Mouse (Mus musculus) midbrain, postnatal 0 days (tissue): Measurements from ENCODE around the gene Hsh2d. TPM values are rescaled to one million over a fixed set of nuclear protein-coding genes. Genes with fewer than 3 reads are reported as not detected.

Experiments
- ATAC-seq: fragments of 200-750 bp; cut with Nextera tagmentation; 2 replicates; pipeline ENCODE4 v1.8.0; 2017; ENCODE audit warnings: moderate number of reproducible peaks, mild to moderate bottlenecking, moderate TSS enrichment, moderate library complexity; ENCODE audit not compliant: low FRiP score
- DNase-seq: peaks from one replicate; pipeline ENCODE4 v3.0.0-alpha.2; 2015; ENCODE audit warnings: low spot score
- H3K27ac ChIP-seq: fragments of 300-500 bp; sonication (generic); 2 replicates; pipeline ENCODE4 v1.5.1; 2014; ENCODE audit warnings: low read depth, mild to moderate bottlenecking, low read length, mixed read lengths
- H3K27me3 ChIP-seq: fragments of 300-500 bp; sonication (generic); 2 replicates; pipeline ENCODE4 v1.6.1; 2014; ENCODE audit warnings: low read length, control low read depth, mixed read lengths; ENCODE audit not compliant: insufficient read depth
- H3K36me3 ChIP-seq: fragments of 300-500 bp; sonication (generic); 2 replicates; pipeline ENCODE4 v1.6.1; 2014; ENCODE audit warnings: low read length, control low read depth, mixed read lengths; ENCODE audit not compliant: insufficient read depth
- H3K4me1 ChIP-seq: fragments of 300-500 bp; sonication (generic); 2 replicates; pipeline ENCODE4 v1.6.1; 2014; ENCODE audit warnings: mild to moderate bottlenecking, control low read depth, antibody characterized with exemption, low read length, mixed read lengths; ENCODE audit not compliant: insufficient read depth
- H3K4me2 ChIP-seq: fragments of 300-500 bp; sonication (generic); 2 replicates; pipeline ENCODE4 v1.6.1; 2014; ENCODE audit warnings: low read depth, mild to moderate bottlenecking, low read length, mixed read lengths; ENCODE audit not compliant: poor library complexity, severe bottlenecking
- H3K4me3 ChIP-seq: fragments of 300-500 bp; sonication (generic); 2 replicates; pipeline ENCODE4 v1.5.1; 2014; ENCODE audit warnings: low read depth, mild to moderate bottlenecking, low read length, moderate library complexity
- H3K9ac ChIP-seq: fragments of 300-500 bp; sonication (generic); replicated peaks from 2 replicates; pipeline ENCODE4 v1.6.1; 2014; ENCODE audit warnings: mild to moderate bottlenecking, low read length, moderate library complexity, mixed read lengths; ENCODE audit not compliant: poor library complexity, severe bottlenecking
- H3K9me3 ChIP-seq: fragments of 300-500 bp; sonication (generic); 2 replicates; pipeline ENCODE4 v1.6.1; 2016; ENCODE audit warnings: low read length, control low read depth
- CTCF ChIP-seq: IDR thresholded peaks from 2 replicates; pipeline ENCODE4 v1.5.1; 2016; ENCODE audit warnings: antibody characterized with exemption, mild to moderate bottlenecking
- WGBS: fragments of 180-500 bp; shearing (Covaris S2); extraction: QIAGEN DNeasy Blood & Tissue Kit; methylation state at CpG from one replicate; pipeline ENCODE4 v1.1.7; 2014; 5-methylcytosine and 5-hydroxymethylcytosine counted together
- polyA plus RNA-seq: library from polyadenylated mRNA; unstranded; fragments of >200 nt; fragmentation: Nextera tagmentation; extraction: Ambion mirVana; gene quantifications from 2 replicates; pipeline ENCODE4 v1.2.1, GENCODE M21; 2015
- total RNA-seq: library from RNA; depleted of rRNA; stranded (reverse); fragments of >200 nt; gene quantifications from 2 replicates; pipeline ENCODE4 v1.2.3, GENCODE M21; 2014

Gene Hsh2d
- total and polyA plus RNA-seq, 2 experiments from 2014 or later: 0.55 TPM; not detected in 1

DNA sequence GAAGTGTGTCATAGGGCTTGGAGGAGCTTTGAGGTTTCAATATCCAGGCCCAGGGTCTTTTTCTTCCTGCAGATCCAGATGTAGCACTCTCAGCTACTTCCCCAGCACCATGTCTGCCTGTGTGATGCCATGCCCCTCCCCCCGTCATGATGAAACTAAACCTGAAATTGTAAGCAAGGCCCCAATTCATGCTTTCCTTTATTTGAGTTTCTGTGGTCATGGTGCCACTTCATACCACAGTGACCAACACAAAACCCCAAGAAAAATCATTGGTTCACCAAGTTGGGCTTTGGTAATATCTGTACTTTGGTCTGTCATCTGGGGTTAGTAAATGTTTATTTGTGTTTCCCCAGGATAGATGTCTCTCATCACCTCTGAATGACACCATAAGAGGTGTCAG, 19.1 kb downstream of the Hsh2d start:
- WGBS: 84% methylated on average over 1 of the region's 1 CpGs
- Histone ChIP-seq H3K27ac (no peak overlapping the region), H3K27me3 (no peaks in the 10 kb centered on the region), H3K4me1 (no peaks in the 10 kb centered on the region), H3K9me3 (peaks cover 9% of the 10 kb centered on the region; the same call in 1 of the 2 replicates), H3K9ac (no peak overlapping the region), H3K4me2 (no peak overlapping the region), H3K36me3 (no peaks in the 10 kb centered on the region), H3K4me3 (no peak overlapping the region)
- TF ChIP-seq CTCF: no peak
- DNase-seq (no peak), ATAC-seq (no peak)

- no peak overlapping the region for H3K27ac ChIP-seq
- WGBS: 76% methylated on average over 4 of the region's 4 CpGs
- ATAC-seq (no peak), DNase-seq (no peak)
- no peaks in the 10 kb centered on the region for H3K4me1 ChIP-seq
- TF ChIP-seq CTCF: no peak
- no peaks in the 10 kb centered on the region for H3K9me3 ChIP-seq
- H3K27me3 ChIP-seq: no peaks in the 10 kb centered on the region; the same call in 1 of the 2 replicates
- H3K4me2 ChIP-seq: no peak overlapping the region
- H3K36me3 ChIP-seq: no peaks in the 10 kb centered on the region
- no peak overlapping the region for H3K9ac ChIP-seq
- H3K4me3 ChIP-seq: no peak overlapping the region
These were observed 20.8 kb downstream of the Hsh2d start for GRCm38 (mm10) chr8:72210222-72210621.

GRCm38 (mm10) chr8:72210710-72211109, 21.3 kb downstream of the Hsh2d start:
- Histone ChIP-seq H3K27ac (no peak overlapping the region), H3K9me3 (no peaks in the 10 kb centered on the region), H3K36me3 (no peaks in the 10 kb centered on the region), H3K4me1 (no peaks in the 10 kb centered on the region), H3K4me2 (no peak overlapping the region), H3K27me3 (no peaks in the 10 kb centered on the region; the same call in 1 of the 2 replicates), H3K9ac (no peak overlapping the region), H3K4me3 (no peak overlapping the region)
- ATAC-seq (no peak), DNase-seq (no peak)
- TF ChIP-seq CTCF: no peak
- 55% methylated on average over 2 of the region's 2 CpGs for WGBS

DNA sequence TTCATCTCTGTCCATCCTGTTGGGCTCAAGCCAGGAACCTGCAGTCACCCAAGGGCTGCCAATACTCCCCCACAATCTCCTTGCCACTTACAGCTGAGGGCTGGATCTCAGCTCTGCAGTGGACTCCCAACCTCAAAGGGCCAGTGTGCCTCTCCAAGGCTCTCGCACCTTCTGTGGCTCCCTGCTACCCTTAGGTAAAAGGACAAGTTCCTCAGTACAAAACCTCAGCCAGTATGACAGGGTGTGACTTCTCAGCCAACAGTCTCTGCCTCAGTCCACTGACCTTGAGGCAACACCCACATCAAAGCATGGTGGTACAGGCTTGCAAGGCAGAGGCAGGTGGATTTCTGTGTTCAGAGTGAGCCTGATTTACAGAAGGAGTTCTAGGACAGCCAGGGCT, 22.4 kb downstream of the Hsh2d start:
- Histone ChIP-seq H3K36me3 (no peaks in the 10 kb centered on the region), H3K27me3 (no peaks in the 10 kb centered on the region; the same call in 1 of the 2 replicates), H3K4me2 (no peak overlapping the region), H3K9ac (no peak overlapping the region), H3K9me3 (no peaks in the 10 kb centered on the region), H3K4me1 (no peaks in the 10 kb centered on the region), H3K4me3 (no peak overlapping the region), H3K27ac (no peak overlapping the region)
- WGBS: 86% methylated on average over 1 of the region's 1 CpGs
- TF ChIP-seq CTCF: no peak
- DNase-seq (no peak), ATAC-seq (no peak)

- DNase-seq (no peak), ATAC-seq (no peak)
- Histone ChIP-seq H3K4me3 (no peak within 1 kb of the TSS), H3K27ac (no peak within 1 kb of the TSS), H3K27me3 (no peaks in the 10 kb centered on the region; the same call in 1 of the 2 replicates), H3K36me3 (no peaks in the 10 kb centered on the region), H3K4me2 (no peak within 1 kb of the TSS), H3K4me1 (no peaks in the 10 kb centered on the region), H3K9me3 (no peaks in the 10 kb centered on the region), H3K9ac (no peak within 1 kb of the TSS)
- 55% methylated on average over 4 of the region's 4 CpGs for WGBS
- no peak for TF ChIP-seq CTCF
These were observed 23.3 kb downstream of the Hsh2d start, which contains the start of gene Cib3 for GRCm38 (mm10) chr8:72212751-72213150. Cib3 (minus strand) TSS chr8:72212837.

GRCm38 (mm10) chr8:72213536-72213935, 24.1 kb downstream of the Hsh2d start, which contains the start of gene Gm11034:
Gm11034 (minus strand) TSS chr8:72213636.
- ATAC-seq: no peak
- Histone ChIP-seq H3K27me3 (no peaks in the 10 kb centered on the region; the same call in 1 of the 2 replicates), H3K27ac (no peak within 1 kb of the TSS), H3K9ac (no peak within 1 kb of the TSS), H3K9me3 (no peaks in the 10 kb centered on the region), H3K4me1 (no peaks in the 10 kb centered on the region), H3K4me2 (no peak within 1 kb of the TSS), H3K36me3 (no peaks in the 10 kb centered on the region), H3K4me3 (no peak within 1 kb of the TSS)
- TF ChIP-seq CTCF: no peak
- WGBS: 83% methylated on average over 4 of the region's 4 CpGs
- no peak for DNase-seq
